Mouse (Mus musculus): Measurements from ENCODE around the gene Atf6.

DNA sequence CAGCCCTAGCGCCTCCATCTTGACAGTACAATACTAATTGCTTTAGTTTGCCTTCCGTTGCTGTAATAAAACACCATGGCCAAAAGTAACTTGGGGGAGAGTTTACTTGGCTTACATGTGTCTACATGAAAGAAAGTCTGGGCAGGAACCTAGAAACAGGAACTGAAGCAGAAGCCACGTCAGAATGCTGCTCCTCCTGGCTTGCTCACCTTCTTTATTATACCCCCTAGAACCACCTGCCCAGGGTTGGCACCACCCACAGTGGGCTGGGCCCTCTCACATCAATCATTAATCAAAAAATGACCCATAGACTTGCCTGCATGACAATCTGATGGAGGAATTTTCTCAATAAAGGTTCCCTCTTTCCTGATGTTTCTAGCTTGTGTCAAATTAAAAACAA lies 2.8 kb downstream of the Atf6 start:
- no peak for TF ChIP-seq CTCF (IDR thresholded peaks at IDR 0.05; ENCODE audit: low read depth, low read length)
- no peak for TF ChIP-seq EP300 (IDR thresholded peaks at IDR 0.05; ENCODE audit: insufficient read depth, low read depth, low read length)
- TF ChIP-seq POLR2A (IDR thresholded peaks at IDR 0.05; ENCODE audit: insufficient read depth, low read length), result no peak
